Mouse (Mus musculus): ENCODE measurements around the gene Hmgcll1. TPM values are rescaled to one million over a fixed set of nuclear protein-coding genes. Genes with fewer than 3 reads are reported as not detected.

Gene Hmgcll1
- polyA plus RNA-seq, 1 experiment from 2014 or later = 5.1 TPM

- H3K27ac ChIP-seq (replicated peaks) = no peak overlapping the region
- no peaks in the 10 kb centered on the region for H3K27me3 ChIP-seq (ENCODE audit: low read depth, poor library complexity, severe bottlenecking)
- H3K4me3 ChIP-seq = no peak overlapping the region
- peaks cover 20% of the 10 kb centered on the region for H3K4me1 ChIP-seq
- 51% methylated on average over 5 of the region's 5 CpGs for WGBS
- no peak for DNase-seq (ENCODE audit: low spot score)
- H3K9me3 ChIP-seq (replicated peaks) = no peaks in the 10 kb centered on the region
- no peaks in the 10 kb centered on the region for H3K36me3 ChIP-seq
Measured at GRCm38 (mm10) chr9:76023551-76023973, 8.9 kb downstream of the Hmgcll1 start.

DNA sequence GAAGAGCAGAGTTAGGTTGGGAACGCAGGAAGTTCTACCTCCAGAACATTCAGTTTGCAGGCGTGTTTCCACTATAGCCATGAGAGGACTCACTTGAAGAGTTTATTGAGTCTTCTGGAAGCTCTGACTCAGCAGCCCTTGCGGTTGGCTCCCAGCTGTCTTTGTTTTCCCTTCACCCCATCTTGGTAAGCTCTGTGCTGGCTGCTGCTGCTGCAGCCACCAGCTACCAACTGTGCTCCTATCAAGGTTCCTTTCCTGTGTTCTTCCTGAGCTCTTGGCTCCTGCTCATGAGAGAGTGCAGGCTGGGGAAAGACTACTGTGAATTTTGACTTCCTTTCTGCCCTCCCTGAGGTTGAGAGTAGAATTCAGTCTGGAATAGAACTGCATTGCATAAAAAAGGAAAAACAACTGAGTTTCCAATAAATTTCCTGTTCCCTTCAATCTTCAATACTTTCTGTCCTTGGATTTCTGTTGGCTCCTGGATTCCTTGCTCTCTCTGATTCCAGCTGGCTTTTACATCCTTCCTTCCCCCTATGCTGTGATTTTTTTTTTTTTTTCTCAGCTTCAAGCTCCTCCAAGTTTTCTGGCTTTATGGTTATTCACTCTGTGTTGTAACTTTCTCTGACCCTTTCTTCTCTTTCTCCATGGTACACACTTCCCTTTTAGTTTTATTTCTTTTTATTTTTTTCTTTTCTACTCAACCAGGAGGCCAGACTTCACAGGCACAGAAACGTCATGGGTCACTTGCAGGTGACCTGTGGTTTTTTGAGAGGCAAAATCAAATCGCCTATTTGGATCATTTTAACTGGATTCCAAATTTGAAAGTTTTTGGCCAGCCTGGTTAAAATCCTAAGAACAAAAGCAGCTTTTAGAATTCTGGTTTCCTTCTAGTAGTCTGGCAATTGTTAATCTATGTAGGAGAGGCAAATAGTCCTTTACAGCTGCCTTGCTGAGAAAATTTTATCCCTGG lies 9.9 kb downstream of the Hmgcll1 start:
- H3K9me3 ChIP-seq (replicated peaks) = no peaks in the 10 kb centered on the region
- H3K4me3 ChIP-seq = no peak overlapping the region
- H3K27me3 ChIP-seq (ENCODE audit: low read depth, poor library complexity, severe bottlenecking) = no peaks in the 10 kb centered on the region
- WGBS = 36% methylated on average over 5 of the region's 5 CpGs
- H3K27ac ChIP-seq (replicated peaks) = peak overlapping the region; percentile 59; the same call in 1 of the 2 replicates
- no peak for DNase-seq (ENCODE audit: low spot score)
- H3K4me1 ChIP-seq = peaks cover 20% of the 10 kb centered on the region
- H3K36me3 ChIP-seq = no peaks in the 10 kb centered on the region

GRCm38 (mm10) chr9:76029471-76030199 lies 15.0 kb downstream of the Hmgcll1 start:
- Histone ChIP-seq H3K9me3 (replicated peaks) (no peaks in the 10 kb centered on the region), H3K4me3 (no peak overlapping the region), H3K27ac (replicated peaks) (no peak overlapping the region), H3K4me1 (peaks cover 4% of the 10 kb centered on the region), H3K27me3 (ENCODE audit: low read depth, poor library complexity, severe bottlenecking) (no peaks in the 10 kb centered on the region), H3K36me3 (no peaks in the 10 kb centered on the region)
- WGBS = 90% methylated on average over 16 of the region's 16 CpGs
- no peak for DNase-seq (ENCODE audit: low spot score)

DNA sequence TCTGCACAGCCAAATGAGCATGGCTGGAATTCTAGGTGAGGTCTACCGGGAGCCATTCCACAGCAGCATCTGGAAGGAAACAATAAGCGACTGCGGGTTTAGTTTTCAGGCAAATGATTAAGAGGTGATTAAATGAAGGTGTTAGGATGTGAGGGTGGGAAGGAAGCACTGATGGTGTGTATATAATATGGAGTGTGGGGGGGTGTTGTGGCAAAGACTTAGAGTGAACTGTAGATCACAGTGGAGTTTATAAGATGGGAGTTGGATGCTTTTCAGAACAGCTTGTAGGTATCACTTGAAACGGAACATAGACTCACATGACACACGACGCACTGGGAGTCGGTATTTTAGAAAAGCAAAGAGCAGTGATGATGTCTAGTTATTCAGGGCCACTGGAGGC lies 20.4 kb downstream of the Hmgcll1 start:
- Histone ChIP-seq H3K4me1 (peaks cover 4% of the 10 kb centered on the region; the same call in 1 of the 2 replicates), H3K27me3 (ENCODE audit: low read depth, poor library complexity, severe bottlenecking) (no peaks in the 10 kb centered on the region), H3K27ac (replicated peaks) (no peak overlapping the region), H3K36me3 (no peaks in the 10 kb centered on the region), H3K9me3 (replicated peaks) (no peaks in the 10 kb centered on the region), H3K4me3 (no peak overlapping the region)
- WGBS = 88% methylated on average over 7 of the region's 7 CpGs
- no peak for DNase-seq (ENCODE audit: low spot score)

- 69% methylated on average over 9 of the region's 9 CpGs for WGBS
- Histone ChIP-seq H3K27me3 (ENCODE audit: low read depth, poor library complexity, severe bottlenecking) (no peaks in the 10 kb centered on the region), H3K4me3 (no peak overlapping the region), H3K36me3 (no peaks in the 10 kb centered on the region), H3K9me3 (replicated peaks) (no peaks in the 10 kb centered on the region), H3K4me1 (peaks cover 4% of the 10 kb centered on the region; the same call in 1 of the 2 replicates), H3K27ac (replicated peaks) (no peak overlapping the region)
- DNase-seq (ENCODE audit: low spot score) = no peak
Measured at GRCm38 (mm10) chr9:76038327-76039103, 23.9 kb downstream of the Hmgcll1 start.

GRCm38 (mm10) chr9:76039711-76040110 lies 25.1 kb downstream of the Hmgcll1 start:
- peaks cover 4% of the 10 kb centered on the region; the same call in 1 of the 2 replicates for H3K4me1 ChIP-seq
- no peaks in the 10 kb centered on the region for H3K36me3 ChIP-seq
- no peaks in the 10 kb centered on the region for H3K27me3 ChIP-seq (ENCODE audit: low read depth, poor library complexity, severe bottlenecking)
- no peak overlapping the region for H3K27ac ChIP-seq (replicated peaks)
- no peaks in the 10 kb centered on the region for H3K9me3 ChIP-seq (replicated peaks)
- H3K4me3 ChIP-seq = no peak overlapping the region
- 92% methylated on average over 5 of the region's 5 CpGs for WGBS
- DNase-seq (ENCODE audit: low spot score) = no peak

GRCm38 (mm10) chr9:76043341-76043740 lies 28.7 kb downstream of the Hmgcll1 start:
- Histone ChIP-seq H3K27ac (replicated peaks) (no peak overlapping the region), H3K36me3 (no peaks in the 10 kb centered on the region), H3K9me3 (replicated peaks) (no peaks in the 10 kb centered on the region), H3K4me3 (no peak overlapping the region), H3K4me1 (peaks cover 4% of the 10 kb centered on the region; the same call in 1 of the 2 replicates), H3K27me3 (ENCODE audit: low read depth, poor library complexity, severe bottlenecking) (no peaks in the 10 kb centered on the region)
- DNase-seq (ENCODE audit: low spot score) = no peak
- 78% methylated on average over 5 of the region's 5 CpGs for WGBS

DNA sequence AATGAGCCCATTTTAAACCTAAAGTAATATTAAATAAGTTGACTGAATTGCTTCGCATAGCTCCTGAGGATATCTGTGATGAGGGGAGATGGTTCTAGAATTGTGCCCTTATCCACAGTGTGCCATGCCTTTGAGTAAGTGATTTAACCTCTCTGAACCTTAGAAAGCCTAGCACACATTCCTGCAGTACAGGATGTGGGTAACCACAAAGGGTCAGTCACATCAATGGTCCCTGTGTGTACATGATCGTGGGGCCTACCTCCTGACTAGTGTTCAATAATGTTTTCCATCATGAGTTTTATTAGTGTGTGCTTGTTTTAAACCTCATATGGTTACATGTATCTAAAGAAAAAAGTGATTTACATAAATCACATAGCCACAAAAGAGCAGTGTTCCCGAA lies 46.3 kb downstream of the Hmgcll1 start:
- Histone ChIP-seq H3K9me3 (replicated peaks) (no peaks in the 10 kb centered on the region), H3K4me1 (no peaks in the 10 kb centered on the region), H3K36me3 (no peaks in the 10 kb centered on the region), H3K27ac (replicated peaks) (no peak overlapping the region), H3K27me3 (ENCODE audit: low read depth, poor library complexity, severe bottlenecking) (no peaks in the 10 kb centered on the region), H3K4me3 (no peak overlapping the region)
- DNase-seq (ENCODE audit: low spot score) = no peak
- WGBS = 90% methylated on average over 3 of the region's 3 CpGs

GRCm38 (mm10) chr9:76061492-76061891 lies 46.8 kb downstream of the Hmgcll1 start:
- Histone ChIP-seq H3K36me3 (no peaks in the 10 kb centered on the region), H3K4me3 (no peak overlapping the region), H3K27me3 (ENCODE audit: low read depth, poor library complexity, severe bottlenecking) (no peaks in the 10 kb centered on the region), H3K27ac (replicated peaks) (no peak overlapping the region), H3K4me1 (no peaks in the 10 kb centered on the region), H3K9me3 (replicated peaks) (no peaks in the 10 kb centered on the region)
- no peak for DNase-seq (ENCODE audit: low spot score)
- WGBS = 88% methylated on average over 4 of the region's 4 CpGs

- no peak for DNase-seq (ENCODE audit: low spot score)
- Histone ChIP-seq H3K27ac (replicated peaks) (no peak overlapping the region), H3K4me3 (no peak overlapping the region), H3K36me3 (no peaks in the 10 kb centered on the region), H3K4me1 (no peaks in the 10 kb centered on the region), H3K9me3 (replicated peaks) (no peaks in the 10 kb centered on the region), H3K27me3 (ENCODE audit: low read depth, poor library complexity, severe bottlenecking) (no peaks in the 10 kb centered on the region)
- 77% methylated on average over 2 of the region's 2 CpGs for whole genome bisulfite sequencing
Measured at GRCm38 (mm10) chr9:76064164-76064563, 49.5 kb downstream of the Hmgcll1 start.

DNA sequence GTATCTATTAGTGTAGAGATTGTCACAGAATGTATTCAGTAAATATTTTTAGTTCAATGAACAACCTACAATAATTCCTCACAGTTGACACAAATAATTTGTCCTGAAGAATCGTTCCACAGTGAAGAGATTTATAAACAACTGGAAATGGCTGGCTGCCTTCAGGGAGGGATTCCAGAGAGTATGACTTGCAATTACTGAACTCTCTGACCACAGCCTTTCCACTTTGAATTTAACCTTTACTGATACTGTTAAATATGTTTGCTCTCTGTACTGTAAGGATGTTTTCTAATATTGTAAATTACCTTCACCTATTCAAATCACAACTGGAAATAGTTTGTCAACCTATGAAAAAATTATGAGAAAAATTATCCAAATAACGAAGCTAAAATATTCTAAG lies 76.9 kb downstream of the Hmgcll1 start:
- Histone ChIP-seq H3K27ac (replicated peaks) (no peak overlapping the region), H3K27me3 (ENCODE audit: low read depth, poor library complexity, severe bottlenecking) (no peaks in the 10 kb centered on the region), H3K9me3 (replicated peaks) (no peaks in the 10 kb centered on the region), H3K4me3 (no peak overlapping the region), H3K36me3 (no peaks in the 10 kb centered on the region), H3K4me1 (no peaks in the 10 kb centered on the region)
- WGBS = 81% methylated on average over 2 of the region's 2 CpGs
- DNase-seq (ENCODE audit: low spot score) = no peak

- Histone ChIP-seq H3K27ac (replicated peaks) (no peak overlapping the region), H3K9me3 (replicated peaks) (no peaks in the 10 kb centered on the region), H3K4me3 (no peak overlapping the region), H3K27me3 (ENCODE audit: low read depth, poor library complexity, severe bottlenecking) (no peaks in the 10 kb centered on the region), H3K4me1 (no peaks in the 10 kb centered on the region), H3K36me3 (no peaks in the 10 kb centered on the region)
- 97% methylated on average over 5 of the region's 5 CpGs for WGBS
- no peak for DNase-seq (ENCODE audit: low spot score)
Measured at GRCm38 (mm10) chr9:76097221-76097620, 82.6 kb downstream of the Hmgcll1 start.
